Mouse (Mus musculus): ENCODE measurements around the gene Elp5. TPM values are rescaled to one million over a fixed set of nuclear protein-coding genes. Genes with fewer than 3 reads are reported as not detected.
A peak's percentile ranks its signal among the peaks of the same experiment; 100 is the strongest.

Gene Elp5
- polyA plus RNA-seq, 1 experiment, result 77.6 TPM

DNA sequence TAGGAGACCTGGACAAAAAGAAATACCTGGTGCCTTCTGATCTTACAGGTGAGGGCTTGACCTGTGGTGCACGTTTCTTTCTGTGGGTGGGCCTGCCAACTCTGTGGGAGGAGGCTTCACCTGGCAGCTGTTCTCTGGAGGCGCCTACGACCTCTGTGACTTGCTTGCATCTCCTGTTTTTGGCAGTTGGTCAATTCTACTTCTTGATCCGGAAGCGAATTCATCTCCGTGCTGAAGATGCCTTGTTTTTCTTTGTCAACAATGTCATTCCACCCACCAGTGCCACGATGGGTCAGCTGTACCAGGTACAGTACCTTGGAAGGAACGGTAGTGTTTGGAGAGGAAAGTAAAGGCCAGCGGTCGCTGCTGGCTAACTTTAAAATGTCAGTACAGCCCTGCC lies 10.1 kb upstream of the Elp5 start:
- no peak overlapping the region for H3K4me3 ChIP-seq (ENCODE audit: low read depth, low read length)
- peak overlapping the region; percentile 97; the same call in 1 of the 2 replicates for H3K9ac ChIP-seq (ENCODE audit: low read depth, poor library complexity, severe bottlenecking)
- H3K36me3 ChIP-seq (ENCODE audit: control insufficient read depth, insufficient read depth, low read length, poor library complexity, severe bottlenecking), result peaks cover 3% of the 10 kb centered on the region; the same call in 1 of the 2 replicates
- TF ChIP-seq EP300 (IDR thresholded peaks at IDR 0.05; ENCODE audit: insufficient read depth, low read depth, low read length), result no peak
- TF ChIP-seq CTCF (IDR thresholded peaks at IDR 0.05; ENCODE audit: low read depth, low read length), result no peak
- TF ChIP-seq POLR2A (IDR thresholded peaks at IDR 0.05; ENCODE audit: insufficient read depth, low read length), result no peak
- H3K27me3 ChIP-seq (ENCODE audit: control insufficient read depth, insufficient read depth, low read length, poor library complexity, severe bottlenecking), result no peaks in the 10 kb centered on the region
- H3K27ac ChIP-seq (ENCODE audit: insufficient read depth, low read length), result no peak overlapping the region
- no peaks in the 10 kb centered on the region for H3K9me3 ChIP-seq (replicated peaks; ENCODE audit: control insufficient read depth, insufficient read depth, low read length, poor library complexity, severe bottlenecking)
- H3K4me1 ChIP-seq (ENCODE audit: control insufficient read depth, insufficient read depth, low read length), result no peaks in the 10 kb centered on the region

DNA sequence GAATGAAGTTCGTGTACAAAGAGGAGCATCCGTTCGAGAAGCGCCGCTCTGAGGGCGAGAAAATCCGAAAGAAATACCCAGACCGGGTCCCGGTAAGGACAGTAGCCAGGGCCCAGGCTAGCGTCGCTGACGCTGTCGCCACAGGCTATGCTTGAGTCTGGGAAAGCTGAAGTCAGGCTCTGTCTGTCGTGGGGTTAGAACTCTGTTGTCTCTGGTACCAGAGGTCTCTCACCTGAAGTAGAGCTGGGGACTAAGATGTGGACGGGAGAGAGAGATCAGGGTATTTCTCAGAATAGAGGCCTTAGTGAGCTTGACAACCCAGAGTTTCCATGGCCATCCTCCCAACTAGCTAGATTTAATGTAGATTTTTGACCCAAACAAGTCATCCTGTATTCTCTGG lies 9.4 kb upstream of the Elp5 start:
- TF ChIP-seq EP300 (IDR thresholded peaks at IDR 0.05; ENCODE audit: insufficient read depth, low read depth, low read length), result no peak
- TF ChIP-seq POLR2A (IDR thresholded peaks at IDR 0.05; ENCODE audit: insufficient read depth, low read length), result no peak
- no peak for TF ChIP-seq CTCF (IDR thresholded peaks at IDR 0.05; ENCODE audit: low read depth, low read length)
- Histone ChIP-seq H3K4me3 (ENCODE audit: low read depth, low read length) (peak overlapping the region; percentile 99), H3K27ac (ENCODE audit: insufficient read depth, low read length) (0 out of 2 replicates have a peak overlapping the region, but pooled peaks have one; percentile 32), H3K36me3 (ENCODE audit: control insufficient read depth, insufficient read depth, low read length, poor library complexity, severe bottlenecking) (0 out of 2 replicates have a peak, but pooled peaks cover 3% of the 10 kb centered on the region), H3K9ac (ENCODE audit: low read depth, poor library complexity, severe bottlenecking) (peak overlapping the region; percentile 97), H3K27me3 (ENCODE audit: control insufficient read depth, insufficient read depth, low read length, poor library complexity, severe bottlenecking) (no peaks in the 10 kb centered on the region), H3K9me3 (replicated peaks; ENCODE audit: control insufficient read depth, insufficient read depth, low read length, poor library complexity, severe bottlenecking) (no peaks in the 10 kb centered on the region), H3K4me1 (ENCODE audit: control insufficient read depth, insufficient read depth, low read length) (no peaks in the 10 kb centered on the region)

DNA sequence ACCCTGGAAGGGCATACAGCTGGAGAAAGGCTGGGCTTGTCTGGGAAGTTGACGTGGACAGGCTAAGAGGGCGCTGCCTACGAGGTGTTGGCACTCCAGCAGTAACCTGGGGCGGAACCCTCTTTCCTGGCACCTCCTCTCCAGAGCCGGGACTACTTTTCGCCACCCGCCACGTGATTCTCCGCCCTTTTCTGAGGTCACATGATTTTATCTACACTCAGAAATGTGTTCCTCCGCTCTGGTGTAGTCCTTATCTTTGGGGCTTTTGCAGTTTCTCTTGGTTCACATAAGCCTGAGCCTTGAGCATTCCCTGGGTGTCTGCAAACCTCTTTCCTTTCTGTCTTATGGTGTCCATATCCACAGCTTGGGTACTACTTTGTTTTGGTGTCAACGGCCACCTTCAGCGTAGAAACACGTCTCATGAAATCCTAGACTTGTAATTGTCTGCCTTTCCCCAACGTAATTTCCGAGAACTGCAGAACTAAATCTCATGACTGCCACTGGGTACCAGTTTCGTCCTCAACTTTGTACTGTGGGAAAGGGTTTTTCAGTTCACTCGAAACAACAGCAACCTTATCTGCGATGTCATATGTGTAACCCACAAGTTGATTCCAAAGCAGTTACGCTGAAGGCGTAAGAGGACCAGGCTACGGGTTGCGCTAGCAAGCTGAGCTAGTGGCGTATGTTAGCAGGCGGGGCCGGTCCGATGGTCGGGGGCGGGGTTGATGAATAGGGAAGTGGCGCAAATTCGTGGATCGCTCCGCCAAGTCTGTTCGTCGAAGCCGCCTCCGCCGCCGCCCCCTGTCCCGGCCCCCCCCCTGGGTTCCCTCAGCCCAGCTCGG lies 8.8 kb upstream of the Elp5 start, which contains the start of gene Gabarap:
TSS of gene Gabarap (plus strand) at position 294 of the 842 bp plus-strand sequence.
- Histone ChIP-seq H3K27ac (ENCODE audit: insufficient read depth, low read length) (peak within 1 kb of the TSS; percentile 89), H3K9ac (ENCODE audit: low read depth, poor library complexity, severe bottlenecking) (peak within 1 kb of the TSS; percentile 97), H3K36me3 (ENCODE audit: control insufficient read depth, insufficient read depth, low read length, poor library complexity, severe bottlenecking) (0 out of 2 replicates have a peak, but pooled peaks cover 5% of the 10 kb centered on the region), H3K27me3 (ENCODE audit: control insufficient read depth, insufficient read depth, low read length, poor library complexity, severe bottlenecking) (no peaks in the 10 kb centered on the region), H3K4me1 (ENCODE audit: control insufficient read depth, insufficient read depth, low read length) (no peaks in the 10 kb centered on the region), H3K4me3 (ENCODE audit: low read depth, low read length) (peak within 1 kb of the TSS; percentile 99), H3K9me3 (replicated peaks; ENCODE audit: control insufficient read depth, insufficient read depth, low read length, poor library complexity, severe bottlenecking) (no peaks in the 10 kb centered on the region)
- TF ChIP-seq EP300 (IDR thresholded peaks at IDR 0.05; ENCODE audit: insufficient read depth, low read depth, low read length) (peak; percentile 78), POLR2A (IDR thresholded peaks at IDR 0.05; ENCODE audit: insufficient read depth, low read length) (peak; percentile 23), CTCF (IDR thresholded peaks at IDR 0.05; ENCODE audit: low read depth, low read length) (no peak)

DNA sequence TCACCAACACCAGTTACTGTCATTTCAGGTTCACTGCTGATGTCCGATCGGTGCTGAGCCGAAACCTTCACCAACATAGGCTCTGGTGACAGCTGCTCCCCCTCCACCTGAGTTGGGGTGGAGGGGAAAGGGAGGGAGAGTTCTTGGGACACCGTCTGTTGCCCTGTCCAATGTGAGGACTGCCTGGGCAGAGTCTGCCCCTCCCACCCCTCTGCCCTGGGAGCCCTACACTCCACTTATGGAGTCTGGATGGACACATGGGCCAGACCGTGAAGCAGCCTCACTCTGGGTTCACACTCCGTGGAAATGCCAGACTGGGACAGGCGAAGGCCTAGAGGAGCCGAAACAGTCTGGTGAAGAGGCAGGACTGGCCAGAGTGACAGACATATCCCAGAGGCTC lies 7.6 kb upstream of the Elp5 start:
- Histone ChIP-seq H3K4me3 (ENCODE audit: low read depth, low read length) (no peak overlapping the region), H3K9me3 (replicated peaks; ENCODE audit: control insufficient read depth, insufficient read depth, low read length, poor library complexity, severe bottlenecking) (no peaks in the 10 kb centered on the region), H3K36me3 (ENCODE audit: control insufficient read depth, insufficient read depth, low read length, poor library complexity, severe bottlenecking) (peaks cover 11% of the 10 kb centered on the region), H3K4me1 (ENCODE audit: control insufficient read depth, insufficient read depth, low read length) (no peaks in the 10 kb centered on the region), H3K27me3 (ENCODE audit: control insufficient read depth, insufficient read depth, low read length, poor library complexity, severe bottlenecking) (no peaks in the 10 kb centered on the region), H3K27ac (ENCODE audit: insufficient read depth, low read length) (0 out of 2 replicates have a peak overlapping the region, but pooled peaks have one; percentile 21), H3K9ac (ENCODE audit: low read depth, poor library complexity, severe bottlenecking) (no peak overlapping the region)
- no peak for TF ChIP-seq CTCF (IDR thresholded peaks at IDR 0.05; ENCODE audit: low read depth, low read length)

DNA sequence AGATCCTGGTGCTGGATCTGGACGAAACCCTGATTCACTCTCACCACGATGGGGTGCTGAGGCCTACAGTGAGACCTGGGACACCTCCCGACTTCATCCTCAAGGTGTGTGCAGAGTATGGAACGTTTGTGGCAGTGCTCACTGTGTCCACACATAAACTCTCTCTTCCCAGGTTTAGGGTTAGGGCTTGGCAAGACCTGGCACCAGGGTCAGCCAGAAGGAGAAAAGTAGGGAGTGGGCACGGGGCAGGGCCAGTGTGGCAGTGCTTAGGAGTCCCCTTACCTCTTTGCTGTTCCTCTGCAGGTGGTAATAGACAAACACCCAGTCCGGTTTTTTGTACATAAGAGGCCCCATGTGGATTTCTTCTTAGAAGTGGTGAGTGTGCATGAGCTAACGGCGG lies 2.1 kb upstream of the Elp5 start:
- H3K9ac ChIP-seq (ENCODE audit: low read depth, poor library complexity, severe bottlenecking), result no peak overlapping the region
- peaks cover 17% of the 10 kb centered on the region for H3K36me3 ChIP-seq (ENCODE audit: control insufficient read depth, insufficient read depth, low read length, poor library complexity, severe bottlenecking)
- TF ChIP-seq CTCF (IDR thresholded peaks at IDR 0.05; ENCODE audit: low read depth, low read length) (no peak), POLR2A (IDR thresholded peaks at IDR 0.05; ENCODE audit: insufficient read depth, low read length) (no peak)
- H3K4me1 ChIP-seq (ENCODE audit: control insufficient read depth, insufficient read depth, low read length), result no peaks in the 10 kb centered on the region
- no peaks in the 10 kb centered on the region for H3K9me3 ChIP-seq (replicated peaks; ENCODE audit: control insufficient read depth, insufficient read depth, low read length, poor library complexity, severe bottlenecking)
- H3K4me3 ChIP-seq (ENCODE audit: low read depth, low read length), result no peak overlapping the region
- no peak overlapping the region for H3K27ac ChIP-seq (ENCODE audit: insufficient read depth, low read length)
- H3K27me3 ChIP-seq (ENCODE audit: control insufficient read depth, insufficient read depth, low read length, poor library complexity, severe bottlenecking), result no peaks in the 10 kb centered on the region

DNA sequence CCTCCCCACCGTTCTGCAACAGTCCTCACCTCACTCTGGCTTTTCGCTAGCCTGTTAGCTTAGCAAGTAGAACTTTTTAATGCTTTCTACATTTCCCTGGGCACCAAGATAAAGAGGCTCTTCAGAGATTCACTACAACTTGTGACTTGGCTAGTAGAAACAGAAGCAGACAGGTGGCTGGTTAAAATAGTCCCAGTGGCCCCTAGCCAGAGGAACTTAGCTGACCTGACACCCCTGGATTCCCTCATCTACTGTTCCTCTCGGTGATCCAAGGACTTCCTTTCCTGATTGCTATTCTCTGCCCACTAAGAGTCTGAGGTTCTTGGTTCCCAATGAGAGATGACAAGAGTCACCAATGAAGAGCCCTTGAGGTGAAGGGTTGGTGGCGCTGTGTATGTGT lies 1.1 kb upstream of the Elp5 start:
- Histone ChIP-seq H3K9ac (ENCODE audit: low read depth, poor library complexity, severe bottlenecking) (no peak overlapping the region), H3K4me3 (ENCODE audit: low read depth, low read length) (no peak overlapping the region), H3K27ac (ENCODE audit: insufficient read depth, low read length) (no peak overlapping the region), H3K4me1 (ENCODE audit: control insufficient read depth, insufficient read depth, low read length) (no peaks in the 10 kb centered on the region), H3K9me3 (replicated peaks; ENCODE audit: control insufficient read depth, insufficient read depth, low read length, poor library complexity, severe bottlenecking) (no peaks in the 10 kb centered on the region), H3K27me3 (ENCODE audit: control insufficient read depth, insufficient read depth, low read length, poor library complexity, severe bottlenecking) (no peaks in the 10 kb centered on the region), H3K36me3 (ENCODE audit: control insufficient read depth, insufficient read depth, low read length, poor library complexity, severe bottlenecking) (peaks cover 19% of the 10 kb centered on the region)
- TF ChIP-seq CTCF (IDR thresholded peaks at IDR 0.05; ENCODE audit: low read depth, low read length) (no peak), POLR2A (IDR thresholded peaks at IDR 0.05; ENCODE audit: insufficient read depth, low read length) (no peak), EP300 (IDR thresholded peaks at IDR 0.05; ENCODE audit: insufficient read depth, low read depth, low read length) (no peak)

All from ES-Bruce4 (cell line).